Mouse (Mus musculus): Measurements from ENCODE around the gene Rpl31. TPM values are rescaled to one million over a fixed set of nuclear protein-coding genes. Genes with fewer than 3 reads are reported as not detected.
A peak's percentile ranks its signal among the peaks of the same experiment; 100 is the strongest.

Gene Rpl31
- total RNA-seq, 1 experiment from 2014 or later, result 623 TPM

DNA sequence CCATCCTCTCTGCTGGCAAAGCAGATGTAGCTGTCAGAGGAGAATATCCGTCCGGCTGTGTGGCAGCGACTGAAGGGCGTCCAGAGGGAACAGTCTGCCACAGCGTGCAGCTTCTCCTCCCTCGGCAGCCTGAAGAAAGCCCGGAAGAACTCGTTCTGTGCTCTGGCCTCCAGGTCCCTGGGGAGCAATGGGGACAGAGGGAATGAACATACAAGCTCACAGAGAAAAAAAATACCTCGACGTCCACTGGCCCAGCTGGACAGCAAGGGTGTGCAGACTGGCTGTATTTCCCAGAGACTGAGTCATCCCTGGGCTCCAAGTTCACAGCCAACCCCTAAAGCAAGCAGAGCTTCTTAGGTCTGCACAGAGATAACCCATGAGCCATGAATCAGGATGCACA, 26.5 kb downstream of the Rpl31 start:
- ATAC-seq (replicated peaks; ENCODE audit: low read depth, poor library complexity, severe bottlenecking), result no peak

DNA sequence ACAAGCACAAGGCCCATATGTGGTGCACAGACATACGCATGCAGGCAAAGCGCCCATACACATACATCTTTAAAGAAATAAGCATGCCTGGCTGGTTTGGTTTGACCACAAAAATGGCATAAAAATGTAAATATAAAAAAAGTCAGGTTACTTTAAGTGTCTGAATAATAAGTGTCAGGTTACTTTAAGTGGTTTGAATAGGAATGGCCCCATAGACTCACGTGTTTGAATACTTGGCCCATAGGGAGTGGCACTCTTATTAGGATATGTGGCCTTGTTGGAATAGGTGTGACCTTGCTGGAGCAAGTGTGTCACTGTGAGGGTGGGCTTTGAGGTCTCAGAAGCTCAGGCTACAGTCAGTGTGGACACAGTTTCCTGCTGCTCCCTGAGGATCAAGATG, 27.0 kb downstream of the Rpl31 start:
- no peak for ATAC-seq (replicated peaks; ENCODE audit: low read depth, poor library complexity, severe bottlenecking)

GRCm38 (mm10) chr1:39396347-39396746, 28.7 kb downstream of the Rpl31 start:
- peak; percentile 85 for ATAC-seq (replicated peaks; ENCODE audit: low read depth, poor library complexity, severe bottlenecking)

DNA sequence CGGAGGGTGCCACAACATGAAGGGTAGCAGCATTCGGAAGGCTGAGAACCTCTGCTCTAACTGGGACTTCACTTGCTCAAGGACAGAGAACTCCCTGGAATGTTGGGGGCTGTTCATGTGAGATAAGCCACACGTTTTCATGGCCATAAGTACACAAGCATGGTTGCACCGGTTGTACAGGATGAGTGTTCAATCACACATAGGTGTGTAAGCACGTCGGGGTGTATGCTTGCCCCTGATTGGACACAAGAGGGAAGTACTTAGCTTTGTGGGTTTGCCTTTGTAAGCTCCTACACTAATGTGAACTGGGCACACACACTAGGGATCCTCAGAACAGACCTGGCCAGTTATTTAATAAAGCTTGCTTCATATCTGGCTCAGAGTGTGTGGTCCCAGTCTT, 30.6 kb downstream of the Rpl31 start:
- ATAC-seq (replicated peaks; ENCODE audit: low read depth, poor library complexity, severe bottlenecking), result no peak

DNA sequence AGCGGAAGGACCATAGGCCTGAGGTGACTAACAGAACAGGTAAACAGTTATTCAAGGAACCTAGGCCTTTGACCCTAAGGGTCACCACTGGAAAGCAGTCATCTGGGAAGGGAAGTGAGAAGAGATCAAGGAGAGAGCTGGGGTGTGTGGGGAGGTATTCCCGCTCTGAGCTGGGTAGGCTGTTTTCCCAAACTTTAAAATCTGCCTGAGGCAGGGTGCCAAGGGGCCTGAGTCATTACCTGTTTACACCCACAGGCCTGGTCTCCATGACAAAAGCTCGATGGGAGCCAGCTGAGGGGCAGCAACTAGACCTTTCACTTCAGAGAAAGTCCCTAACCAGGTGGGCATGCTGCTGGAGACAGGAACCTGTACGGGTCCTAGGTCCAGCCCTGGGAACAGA, 31.6 kb downstream of the Rpl31 start:
- ATAC-seq (replicated peaks; ENCODE audit: low read depth, poor library complexity, severe bottlenecking), result no peak

DNA sequence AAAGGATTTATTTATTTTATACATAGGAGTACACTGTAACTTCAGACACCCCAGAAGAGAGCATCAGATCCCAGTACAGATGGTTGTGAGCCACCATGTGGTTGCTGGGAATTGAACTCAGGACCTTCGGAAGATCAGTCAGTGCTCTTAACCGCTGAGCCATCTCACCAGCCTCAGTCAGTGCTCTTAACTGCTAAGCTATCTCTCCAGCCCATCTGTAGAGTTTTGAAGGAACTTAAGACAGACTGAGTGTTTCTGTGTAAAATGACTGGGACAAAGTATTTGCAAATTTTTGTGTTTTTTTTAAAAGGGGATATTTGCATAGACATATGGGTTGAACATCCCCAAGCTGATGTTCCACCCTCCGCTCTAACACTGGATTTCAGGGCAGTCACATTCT, 32.5 kb downstream of the Rpl31 start:
- ATAC-seq (replicated peaks; ENCODE audit: low read depth, poor library complexity, severe bottlenecking), result no peak

DNA sequence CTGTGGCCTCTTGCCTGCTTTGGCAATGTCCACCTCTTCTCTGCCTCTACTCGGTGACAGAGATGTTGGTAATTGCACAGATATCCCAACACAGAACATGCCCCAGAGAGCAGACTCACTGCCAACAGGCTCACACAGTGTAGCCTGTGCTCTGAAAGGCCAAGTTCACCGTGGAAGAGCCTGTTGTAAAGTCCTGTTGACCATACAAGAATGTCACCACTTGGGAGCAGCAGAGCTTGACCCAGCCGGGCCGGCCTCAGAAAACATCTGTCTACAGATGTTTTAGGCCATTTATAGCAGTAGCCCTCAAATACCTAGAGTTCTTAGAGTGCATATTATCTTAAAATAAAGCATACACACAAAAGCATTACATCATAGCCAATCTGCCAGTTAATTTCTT, 39.5 kb downstream of the Rpl31 start:
- no peak for ATAC-seq (replicated peaks; ENCODE audit: low read depth, poor library complexity, severe bottlenecking)

- no peak for ATAC-seq (replicated peaks; ENCODE audit: low read depth, poor library complexity, severe bottlenecking)
Measured at GRCm38 (mm10) chr1:39408123-39408522, 40.5 kb downstream of the Rpl31 start.

DNA sequence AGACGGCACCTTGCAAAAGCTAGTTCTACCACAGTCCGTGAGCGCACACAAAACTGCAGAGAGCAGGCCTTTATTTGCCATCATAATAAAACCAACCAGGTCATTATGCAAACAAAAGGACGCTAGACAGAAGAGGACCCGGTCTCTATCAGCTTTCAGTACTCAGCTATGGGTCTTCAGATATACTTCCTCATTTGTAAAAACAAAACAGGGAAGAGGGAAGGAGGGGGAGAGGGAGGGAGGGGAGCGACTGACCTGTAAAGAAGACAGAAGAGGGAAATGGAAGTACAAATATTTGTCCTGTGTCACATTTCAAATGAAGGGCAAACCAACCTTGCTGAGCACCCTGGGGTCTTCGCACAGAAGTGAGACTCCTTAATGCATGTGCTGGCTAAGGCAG, 41.0 kb downstream of the Rpl31 start:
- peak; percentile 75 for ATAC-seq (replicated peaks; ENCODE audit: low read depth, poor library complexity, severe bottlenecking)

- ATAC-seq (replicated peaks; ENCODE audit: low read depth, poor library complexity, severe bottlenecking), result no peak
Measured at GRCm38 (mm10) chr1:39410085-39410821, 42.6 kb downstream of the Rpl31 start.

DNA sequence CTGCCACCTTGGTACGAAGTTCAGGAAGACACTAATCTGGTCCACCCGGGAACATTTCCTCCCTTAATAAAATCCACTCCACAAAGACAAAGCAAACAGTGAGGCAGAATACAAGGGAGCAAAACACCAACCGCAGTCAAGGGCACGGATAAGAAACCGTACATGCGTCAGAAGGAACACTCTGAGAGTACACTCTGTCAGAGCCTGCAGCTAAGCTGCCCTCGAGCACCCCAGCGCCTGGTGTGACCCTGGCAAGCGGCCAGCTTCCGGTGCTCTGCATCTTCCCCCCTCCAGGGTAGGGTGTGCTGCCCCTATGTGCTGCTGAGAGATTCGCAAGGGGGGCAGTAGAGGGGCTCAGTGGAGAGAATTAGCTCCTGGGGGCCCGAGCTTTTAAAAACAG, 50.2 kb downstream of the Rpl31 start:
- peak; percentile 97 for ATAC-seq (replicated peaks; ENCODE audit: low read depth, poor library complexity, severe bottlenecking)

DNA sequence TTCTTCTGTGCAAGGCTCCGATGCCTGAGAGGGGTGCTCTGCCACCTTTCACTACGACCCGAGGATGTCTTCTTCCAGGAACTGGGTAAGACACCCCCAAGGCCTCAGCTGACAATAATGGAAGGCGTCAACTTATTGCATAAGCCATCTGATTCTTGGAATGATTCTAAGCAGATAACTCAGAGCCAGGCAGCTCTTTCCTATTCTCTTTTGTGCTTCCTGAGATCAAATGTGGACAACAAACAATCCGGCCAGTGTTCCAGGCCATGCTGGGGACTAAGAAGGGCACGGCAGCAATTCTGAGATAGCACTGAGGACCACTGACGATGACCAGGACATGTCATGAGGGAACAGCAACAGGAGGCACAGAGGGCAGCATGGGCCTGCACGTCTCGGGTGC, 51.2 kb downstream of the Rpl31 start:
- ATAC-seq (replicated peaks; ENCODE audit: low read depth, poor library complexity, severe bottlenecking), result no peak

GRCm38 (mm10) chr1:39420987-39421386, 53.3 kb downstream of the Rpl31 start:
- no peak for ATAC-seq (replicated peaks; ENCODE audit: low read depth, poor library complexity, severe bottlenecking)

Other genes starting within 250 kb of the Rpl31 start
- not detected in 2 replicates for gene Npas2, start 174.1 kb upstream of the Rpl31 start, total RNA-seq (2017)
- gene Tbc1d8, start 110.9 kb downstream of the Rpl31 start, total RNA-seq (2017), result 4.1 and 6.7 TPM in 2 replicates
- gene Cnot11, start 167.2 kb downstream of the Rpl31 start, total RNA-seq (2017), result 24.2 and 30.9 TPM in 2 replicates
- 30.4 and 40.7 TPM in 2 replicates for gene Rnf149, start 209.6 kb downstream of the Rpl31 start, total RNA-seq (2017)

Data from common myeloid progenitor, adult 5-6 weeks (primary cell).